Mouse (Mus musculus): ENCODE measurements around the gene Fez2.

DNA sequence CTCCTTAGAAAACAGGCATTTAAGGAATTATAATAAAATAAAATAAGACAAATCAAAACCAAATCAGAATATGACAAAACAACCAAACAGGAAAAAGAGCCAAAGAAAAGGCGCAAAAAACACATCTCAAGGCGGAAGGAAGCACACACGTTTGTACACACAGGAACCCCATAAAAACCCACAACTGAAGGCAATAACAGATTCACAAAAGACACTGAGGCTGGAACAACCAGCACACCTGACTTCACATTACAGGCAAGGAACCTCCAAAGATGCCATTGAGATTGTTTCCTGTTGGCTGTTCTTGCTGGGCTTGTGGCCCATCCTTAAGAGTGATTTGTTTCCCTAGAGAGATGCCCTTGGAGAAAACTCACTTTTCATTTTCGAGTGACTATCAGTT lies 11.1 kb upstream of the Fez2 start:
- no peak for TF ChIP-seq CTCF (IDR thresholded peaks at IDR 0.05; ENCODE audit: low read depth)
- no peak for TF ChIP-seq EP300 (optimal IDR thresholded peaks at IDR 0.05)

All from stomach, postnatal 0 days (tissue).